Mouse (Mus musculus) c-Kit-positive CD71-negative TER-119-negative erythroid progenitor cells, embryonic 14.5 days (primary cell): ENCODE data around the gene Slc16a8.
"Not testable (repeated sequence)": the region's sequence is repeated elsewhere in the genome, so short reads cannot be mapped to it uniquely, and the experiment has no call there.

Experiments used
- DNase-seq: peaks from one replicate; pipeline ENCODE4 v3.0.0-alpha.2; 2013; ENCODE audit warnings: low read depth

Slc16a8 gene

DNA sequence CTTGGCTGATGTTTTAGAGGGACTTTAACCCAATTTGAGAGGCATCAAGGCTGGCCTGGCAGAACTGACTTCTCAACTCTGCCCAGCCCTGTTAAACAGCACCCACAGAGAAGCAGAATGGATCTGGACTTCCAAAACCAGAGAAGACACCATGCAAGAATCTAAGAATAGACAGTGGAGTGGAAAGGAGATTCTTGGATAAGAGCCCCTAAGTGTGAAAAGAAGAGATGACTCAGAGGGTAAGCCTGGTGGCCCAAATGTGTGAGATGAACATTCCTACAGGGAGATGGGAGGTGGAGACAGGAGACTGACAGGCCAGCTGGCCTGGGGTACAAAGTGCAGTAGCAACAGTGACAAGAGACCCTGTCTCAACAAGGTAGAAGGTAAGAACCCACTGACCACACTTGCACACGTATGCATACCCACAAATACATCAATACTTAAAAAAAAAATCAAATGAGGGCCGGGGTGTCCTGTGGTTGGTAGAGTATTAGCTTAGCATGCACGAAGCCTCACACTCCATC is 8.3 kb upstream of the Slc16a8 start:
- DNase-seq: no peak

GRCm38 (mm10) chr15:79262375-79262774 is 7.8 kb upstream of the Slc16a8 start:
- DNase-seq: no peak

- no peak for DNase-seq
Measured at GRCm38 (mm10) chr15:79261757-79262156, 7.2 kb upstream of the Slc16a8 start.

GRCm38 (mm10) chr15:79261095-79261725 is 6.6 kb upstream of the Slc16a8 start:
- DNase-seq: no peak

GRCm38 (mm10) chr15:79258521-79258920 is 4.0 kb upstream of the Slc16a8 start:
- no peak for DNase-seq

DNA sequence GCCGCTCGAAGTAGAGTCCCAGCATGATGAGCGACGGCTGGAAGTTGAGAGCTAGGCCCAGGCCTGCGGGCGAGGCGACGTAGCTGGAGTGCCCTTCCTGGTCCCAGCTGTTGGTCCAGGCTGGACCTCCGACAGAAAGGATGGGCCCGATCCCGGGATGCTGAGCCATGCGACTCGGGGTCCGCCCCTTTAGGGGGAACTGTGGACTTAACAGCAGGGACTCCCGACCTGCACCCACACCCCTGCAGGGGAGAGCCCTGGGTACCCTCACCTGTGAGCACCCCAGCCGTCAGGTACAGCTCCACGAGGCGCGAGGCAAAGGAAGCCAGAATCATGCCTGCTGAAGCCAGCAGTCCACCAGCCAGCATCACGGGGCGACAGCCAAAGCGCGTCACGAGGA is 2.0 kb downstream of the Slc16a8 start:
- DNase-seq: no peak

DNA sequence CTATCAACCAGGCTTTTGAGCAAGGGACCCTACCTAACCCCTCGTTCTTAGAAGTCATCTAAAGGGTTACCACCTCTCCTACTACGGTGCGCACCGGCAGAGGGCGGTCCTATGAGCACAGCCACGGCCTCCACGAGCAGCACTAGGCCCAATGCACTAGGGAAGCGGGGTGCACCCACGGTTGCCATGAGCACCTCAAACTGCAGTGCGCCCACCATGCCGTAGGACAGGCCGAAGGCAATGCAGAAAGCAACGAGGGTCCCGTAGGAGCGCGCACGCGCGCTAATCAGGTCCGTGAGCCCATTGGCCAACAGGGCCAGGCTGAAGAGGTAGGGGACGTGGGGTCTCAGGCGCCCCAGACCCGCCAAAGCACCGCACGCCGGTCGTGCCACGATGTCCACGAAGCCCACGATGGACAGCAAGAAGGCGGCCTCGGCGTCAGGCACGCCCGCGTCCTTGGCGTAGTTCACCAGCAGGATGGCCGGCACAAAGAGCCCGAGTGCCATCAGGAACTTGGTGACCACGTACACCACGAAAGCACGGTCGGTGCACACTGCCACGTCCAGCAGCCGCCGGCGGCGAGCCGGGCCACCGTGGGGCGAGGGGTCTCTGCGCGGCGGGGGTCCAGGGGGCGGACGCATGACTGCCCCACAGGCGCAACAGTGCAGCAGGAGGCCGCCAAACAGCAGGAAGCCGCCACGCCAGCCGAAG is 2.6 kb downstream of the Slc16a8 start:
- DNase-seq: no peak

DNA sequence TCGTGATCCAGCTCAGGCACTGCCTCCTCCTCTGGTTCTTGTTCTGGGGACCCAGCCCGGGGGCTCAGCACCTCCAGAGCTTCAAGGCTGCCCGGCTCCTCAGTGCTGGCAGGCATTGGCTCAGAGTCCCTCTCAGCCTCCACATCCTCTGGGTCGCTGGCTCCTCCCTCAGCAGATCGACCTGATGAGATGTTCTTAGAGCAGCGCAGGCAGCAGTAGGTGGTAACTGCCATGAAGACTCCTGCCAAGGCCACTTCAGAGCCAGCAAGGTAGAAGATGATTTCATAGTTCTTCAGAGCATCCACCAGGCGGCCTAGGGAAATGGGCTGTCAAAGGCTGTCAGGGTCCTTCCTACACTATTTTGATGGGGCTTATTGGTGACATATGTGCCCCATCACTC is 3.4 kb downstream of the Slc16a8 start:
- DNase-seq: no peak

DNA sequence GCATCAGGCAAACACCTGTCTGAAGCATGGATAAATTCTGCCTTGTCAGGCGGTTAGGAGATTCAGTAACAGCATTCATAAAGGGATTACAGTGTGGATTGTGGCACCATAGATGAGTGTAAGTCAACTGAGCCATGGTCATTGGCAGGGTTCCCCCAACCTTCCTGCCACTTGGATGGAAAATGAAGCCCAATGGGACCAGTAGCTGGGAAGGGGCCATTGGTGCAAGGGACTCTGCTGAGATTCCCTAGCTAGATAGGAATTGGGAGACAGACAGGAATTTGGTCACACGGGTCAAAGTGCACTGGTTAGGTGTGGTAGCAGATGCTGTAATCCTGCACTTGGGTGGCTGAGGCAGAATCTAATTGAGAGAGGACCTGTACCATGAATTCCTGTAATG is 4.3 kb downstream of the Slc16a8 start:
- DNase-seq: no peak

GRCm38 (mm10) chr15:79245321-79245720 is 9.2 kb downstream of the Slc16a8 start:
- DNase-seq: no peak

DNA sequence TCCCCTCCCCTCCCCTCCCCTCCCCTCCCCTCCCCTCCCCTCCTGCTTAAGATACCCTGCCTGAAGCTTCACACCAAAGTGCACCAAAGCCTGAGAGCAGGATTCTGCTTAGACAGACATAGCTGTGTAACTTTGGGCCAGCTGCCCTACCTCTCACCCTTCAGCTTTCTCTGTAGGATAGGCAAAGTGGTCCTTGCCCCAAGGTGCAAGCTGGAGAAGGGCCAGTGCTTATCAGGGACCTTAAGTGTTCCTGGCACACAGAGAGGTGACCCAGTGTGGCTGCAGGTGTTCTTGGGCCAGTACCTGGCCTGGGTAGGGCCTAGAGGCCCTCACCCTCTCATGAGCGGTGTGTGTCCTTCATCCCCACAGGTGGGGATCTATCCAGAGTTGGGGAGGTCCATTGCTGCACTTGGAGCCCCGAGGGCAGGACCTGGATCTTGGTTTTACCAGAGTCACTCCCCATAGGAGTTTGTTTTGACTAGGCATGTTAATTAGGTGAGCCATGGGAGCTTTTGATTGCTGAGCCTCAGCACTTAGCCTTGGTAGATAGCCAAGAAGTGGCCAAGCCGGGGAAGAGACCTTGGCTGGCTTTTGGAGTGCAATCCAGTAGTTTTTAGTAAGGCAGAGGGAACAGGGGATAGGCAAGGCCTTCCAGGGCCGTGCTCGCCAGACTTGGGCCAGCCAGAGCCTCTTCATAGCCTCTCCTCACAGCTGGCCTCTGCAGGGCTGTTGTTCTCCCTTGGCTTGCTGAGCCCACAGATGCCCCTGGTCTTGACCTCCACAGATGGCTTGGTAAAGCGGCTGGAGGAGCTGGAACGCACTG is 10.3 kb downstream of the Slc16a8 start:
- no peak for DNase-seq

DNA sequence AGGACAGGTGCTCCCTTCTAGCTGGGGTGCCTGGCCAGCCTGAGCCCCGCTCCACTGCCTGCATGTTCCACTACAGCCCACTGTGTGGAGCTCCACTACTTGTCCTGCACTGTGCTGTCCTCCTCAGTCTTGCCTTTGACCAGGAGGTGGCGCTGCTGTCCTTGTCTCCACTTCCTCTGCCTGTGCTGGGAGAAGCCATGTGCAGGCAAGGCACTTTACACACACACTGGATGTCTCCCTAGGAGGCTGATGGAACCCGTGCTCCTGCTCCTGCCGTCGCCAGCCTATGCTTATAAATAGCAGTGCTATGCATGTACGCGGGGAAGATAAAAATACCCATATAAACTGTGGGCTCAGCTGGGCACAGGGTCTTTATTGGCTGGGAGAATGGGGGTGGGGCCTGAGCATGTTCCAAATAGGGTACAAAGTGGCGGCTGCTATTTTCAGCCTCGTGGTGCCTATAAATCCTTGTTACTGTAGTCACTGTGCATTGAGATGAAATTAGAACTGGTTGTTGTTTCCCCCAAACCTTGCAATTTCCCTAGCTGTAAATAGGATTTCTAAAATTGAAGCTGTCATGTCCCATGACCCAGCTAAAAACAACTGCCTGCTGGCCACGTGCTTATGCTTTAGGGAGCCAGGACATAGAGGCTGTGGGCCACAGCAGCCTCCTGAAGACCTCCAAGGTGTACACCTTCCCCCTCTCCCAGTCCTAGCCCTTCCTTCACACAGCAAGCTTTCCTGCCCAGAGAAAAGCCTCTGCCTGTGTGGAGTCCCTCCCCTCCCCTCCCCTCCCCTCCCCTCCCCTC is 11.1 kb downstream of the Slc16a8 start:
- peak; percentile 98 for DNase-seq

GRCm38 (mm10) chr15:79242574-79243233 is 11.9 kb downstream of the Slc16a8 start:
- no peak for DNase-seq

- no peak for DNase-seq
Measured at GRCm38 (mm10) chr15:79238036-79238435, 16.5 kb downstream of the Slc16a8 start.

- DNase-seq: no peak
Measured at GRCm38 (mm10) chr15:79235268-79235667, 19.3 kb downstream of the Slc16a8 start.

DNA sequence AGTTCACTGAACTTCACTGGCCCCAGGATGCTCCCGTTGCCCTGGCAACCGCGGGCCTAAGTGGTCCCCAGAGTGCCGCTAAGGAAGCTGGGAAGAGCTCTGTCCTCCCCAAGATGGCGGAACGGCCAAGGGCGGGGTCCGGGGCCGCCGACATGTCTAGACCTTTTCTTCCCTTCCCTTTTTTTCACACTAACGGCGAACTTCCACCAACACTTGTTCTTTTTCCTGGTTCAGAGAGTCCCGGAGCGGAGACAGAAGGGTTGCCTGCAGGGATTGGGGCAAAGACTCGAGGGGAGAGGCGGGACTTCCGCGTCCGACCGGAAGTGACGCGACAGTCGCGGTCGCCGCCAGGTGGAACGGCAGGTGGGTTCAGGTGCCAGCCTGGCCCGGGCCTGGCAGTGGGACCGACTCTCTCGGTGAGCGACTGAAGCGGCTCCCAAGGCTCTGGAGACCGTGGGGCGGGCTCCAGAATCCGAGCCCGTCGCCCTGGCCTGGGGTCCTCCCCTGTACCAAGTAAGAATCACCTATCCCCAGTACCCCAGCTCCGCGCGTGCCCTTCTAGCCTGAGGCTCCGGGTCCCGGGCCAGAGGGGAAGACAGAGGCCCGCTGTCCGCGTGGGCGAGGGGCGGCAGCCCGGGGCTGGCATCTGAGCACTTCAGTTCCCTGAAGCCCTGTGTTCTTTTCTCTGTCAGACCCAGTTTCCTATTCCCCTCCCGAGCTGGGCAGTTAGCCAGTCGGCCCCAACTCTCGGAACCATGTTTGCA is 25.3 kb downstream of the Slc16a8 start, which contains the start of the genes Pick1 and Gm49486:
Gene Pick1 (plus strand): TSS at position 116 of the 764 bp plus-strand sequence.
Gene Gm49486 (plus strand): TSS at position 334 of the 764 bp plus-strand sequence.
- DNase-seq: peak; percentile 70

- DNase-seq: not testable (repeated sequence)
Measured at GRCm38 (mm10) chr15:79225780-79226179, 28.8 kb downstream of the Slc16a8 start.

DNA sequence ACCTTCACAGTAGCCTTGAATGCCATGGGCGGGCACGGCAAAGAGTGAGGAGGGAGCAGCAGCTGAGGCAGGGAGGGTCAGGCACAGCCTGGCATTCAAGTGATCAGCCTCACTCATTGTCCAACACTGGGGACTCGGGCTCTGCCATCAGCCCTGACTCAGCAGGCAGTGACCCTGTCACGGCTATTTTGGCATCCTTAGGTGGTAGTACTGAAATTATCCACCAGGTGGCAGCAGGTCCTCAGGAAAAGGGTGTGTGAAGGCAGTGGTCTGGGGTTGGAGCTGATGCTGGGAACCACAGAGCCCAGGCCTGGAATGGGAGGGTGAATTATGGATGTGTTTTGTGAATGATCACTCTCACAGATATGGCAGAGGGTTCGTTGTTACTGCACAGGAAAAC is 29.9 kb downstream of the Slc16a8 start:
- peak; percentile 89 for DNase-seq

DNA sequence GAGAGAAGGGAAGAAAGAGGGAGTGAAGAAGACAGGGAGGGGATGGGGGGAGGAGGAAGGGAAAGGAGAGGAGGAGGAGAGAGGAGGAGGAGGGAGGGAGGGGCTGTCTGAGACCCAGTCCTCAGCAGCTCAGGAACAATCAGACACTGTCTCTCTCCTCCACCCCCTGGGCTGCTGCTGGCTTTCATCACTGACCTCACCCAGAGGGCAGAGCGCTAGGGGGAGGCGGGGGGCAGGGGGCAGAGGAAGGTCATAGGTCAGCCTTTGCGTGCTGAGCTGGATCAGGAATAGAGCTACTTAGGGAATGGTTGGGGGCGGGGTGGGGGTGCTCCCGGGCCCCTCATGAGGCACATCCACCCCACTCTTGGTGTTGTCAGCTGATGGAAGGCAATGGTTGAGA is 30.9 kb downstream of the Slc16a8 start:
- DNase-seq: no peak

DNA sequence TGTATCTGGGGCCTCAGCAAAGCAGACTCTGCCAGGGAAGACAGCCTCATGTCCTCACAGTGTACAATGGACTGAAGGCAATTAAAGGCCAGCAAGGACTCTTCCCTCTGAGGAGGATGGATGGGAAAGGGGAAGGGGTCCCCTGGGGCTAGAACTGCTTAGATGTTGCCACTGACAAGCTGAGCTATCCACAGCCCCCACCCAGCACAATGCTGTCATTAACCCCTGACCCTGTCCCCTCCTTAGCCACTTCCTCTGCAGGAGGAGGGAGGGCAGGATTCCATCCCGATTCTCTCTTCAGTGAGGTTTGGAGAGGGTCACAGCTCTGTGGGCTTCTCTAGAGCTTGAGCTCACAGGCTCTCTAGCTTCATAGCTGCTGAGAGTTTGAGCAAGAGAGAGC is 35.0 kb downstream of the Slc16a8 start:
- DNase-seq: no peak
